Mouse (Mus musculus) heart, adult 9 months (tissue): ENCODE measurements around the gene Pcyt1b.
A peak's percentile ranks its signal among the peaks of the same experiment; 100 is the strongest.

Experiments used
- DNase-seq, 2 experiments: peaks; one replicate each; pipeline ENCODE4 v3.0.0; 2022; ENCODE audit warnings: low spot score in 2 of 2

Pcyt1b gene

DNA sequence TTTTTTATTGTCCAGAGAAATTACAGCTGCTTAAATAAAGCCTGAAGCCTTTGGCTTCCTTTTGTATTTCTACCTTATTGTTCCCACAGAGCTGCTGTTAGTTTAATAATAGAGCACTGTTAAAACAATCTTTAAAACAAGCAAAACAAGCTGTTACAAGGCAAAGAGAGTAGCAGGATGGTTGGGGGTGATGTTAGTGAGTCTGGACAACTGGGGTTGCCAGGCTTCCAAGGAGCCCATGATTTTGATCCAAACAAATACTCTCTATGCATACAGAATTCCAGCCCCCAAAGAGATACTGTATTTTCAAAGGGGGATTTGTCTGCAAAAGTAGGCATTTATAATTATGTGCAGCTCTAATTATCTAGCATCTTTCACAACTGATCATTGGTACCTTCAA lies 77.7 kb downstream of the Pcyt1b start:
- no peak for DNase-seq

DNA sequence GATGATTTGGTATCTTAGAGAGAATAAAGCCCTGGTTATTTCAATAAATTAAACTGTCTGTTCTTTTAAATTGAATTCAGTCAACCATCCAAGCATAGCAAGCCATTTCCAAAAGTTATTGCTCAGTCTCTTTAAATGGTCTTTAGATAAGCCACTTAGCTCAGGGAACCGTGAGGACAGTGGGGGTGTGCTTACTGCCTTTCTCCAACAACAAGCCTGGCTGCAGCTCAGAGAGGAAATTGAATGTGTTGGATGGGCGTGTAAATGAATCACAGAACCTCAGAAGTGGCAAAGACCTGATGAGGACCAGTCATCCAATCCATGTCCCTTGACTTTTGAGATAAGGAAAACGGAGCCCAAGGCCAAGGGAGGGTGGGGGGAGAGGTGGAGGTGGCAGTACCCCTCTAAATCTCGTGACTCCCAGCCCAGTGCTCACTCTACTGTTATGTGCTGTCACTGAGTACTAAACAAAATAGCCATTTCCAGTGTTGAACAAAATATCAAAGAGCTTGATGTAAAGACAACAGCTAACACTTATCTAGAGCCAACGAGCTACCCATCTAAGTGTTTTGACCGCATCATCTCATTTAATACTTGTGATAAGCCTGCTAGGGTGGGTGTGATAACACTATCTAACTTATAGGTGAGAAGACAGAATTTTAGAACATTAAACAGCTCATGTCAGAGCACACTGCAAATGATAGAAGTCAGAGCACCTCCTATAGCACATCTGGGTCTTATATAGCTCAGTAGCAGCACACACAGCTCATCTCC lies 78.5 kb downstream of the Pcyt1b start:
- DNase-seq, result no peak

DNA sequence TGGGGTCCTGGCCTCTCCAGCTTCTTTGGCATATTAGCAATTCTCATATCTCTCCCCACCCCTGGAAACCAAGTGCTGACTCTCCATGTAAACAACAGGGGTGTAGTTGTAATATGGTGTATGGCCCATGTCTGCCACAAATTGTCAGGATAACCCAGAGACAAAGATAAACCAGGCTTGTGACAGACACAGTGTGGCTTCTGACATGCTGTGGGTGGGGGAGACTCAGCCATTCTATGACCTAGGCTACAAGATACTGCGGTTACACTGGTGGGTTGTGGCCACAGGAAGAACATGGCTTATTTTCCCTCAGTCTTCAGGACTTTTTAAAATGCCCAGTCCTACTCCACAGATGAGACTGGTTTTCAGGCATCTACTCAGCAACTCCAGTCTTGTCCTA lies 94.5 kb downstream of the Pcyt1b start:
- no peak for DNase-seq

DNA sequence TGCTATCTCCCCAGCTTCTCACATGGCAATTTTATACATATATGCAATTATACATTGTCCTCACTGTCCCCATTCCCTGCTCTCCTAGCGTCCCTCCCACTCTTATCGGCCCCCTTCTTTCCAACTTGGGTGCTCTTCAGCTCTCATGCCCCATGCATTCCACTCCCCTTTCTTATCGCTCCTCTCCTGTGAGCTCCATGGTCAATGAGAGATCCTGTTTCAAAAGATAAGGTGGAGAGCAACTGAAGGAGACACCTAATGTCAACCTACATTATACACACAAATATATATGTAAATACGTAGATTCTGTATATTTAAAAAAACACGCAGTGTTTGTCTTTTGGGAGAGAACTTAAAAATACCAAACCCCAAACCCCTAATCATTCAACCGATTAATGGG lies 95.9 kb downstream of the Pcyt1b start:
- no peak for DNase-seq

DNA sequence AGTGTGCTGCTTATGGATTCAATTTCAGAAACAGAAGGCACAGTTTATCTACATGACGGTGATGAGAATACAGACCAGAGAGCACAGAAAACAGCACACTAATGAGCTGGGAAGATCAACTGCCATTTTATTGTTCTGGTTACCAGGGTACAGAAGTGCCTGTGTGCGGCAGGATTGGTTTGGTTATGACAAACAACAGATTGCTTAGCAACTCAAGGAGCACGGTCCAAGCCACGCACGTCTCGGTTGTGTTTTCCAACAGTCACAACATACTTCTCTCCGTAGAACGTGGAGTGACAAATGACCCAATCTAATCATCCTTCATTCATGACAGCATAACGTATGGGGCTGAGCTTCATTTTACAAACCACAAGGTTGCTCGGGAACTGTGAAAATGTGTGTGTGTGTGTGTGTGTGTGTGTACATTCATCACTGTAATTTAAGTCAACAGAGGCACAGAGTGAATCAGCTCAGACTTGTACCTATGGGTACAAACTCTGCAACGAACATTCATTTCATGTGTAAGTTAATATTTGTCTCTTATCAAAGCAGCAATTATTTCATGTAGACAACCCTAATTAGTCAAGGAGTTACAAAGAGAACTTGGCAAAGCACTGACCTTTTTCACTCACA lies 100.7 kb downstream of the Pcyt1b start:
- no peak for DNase-seq

DNA sequence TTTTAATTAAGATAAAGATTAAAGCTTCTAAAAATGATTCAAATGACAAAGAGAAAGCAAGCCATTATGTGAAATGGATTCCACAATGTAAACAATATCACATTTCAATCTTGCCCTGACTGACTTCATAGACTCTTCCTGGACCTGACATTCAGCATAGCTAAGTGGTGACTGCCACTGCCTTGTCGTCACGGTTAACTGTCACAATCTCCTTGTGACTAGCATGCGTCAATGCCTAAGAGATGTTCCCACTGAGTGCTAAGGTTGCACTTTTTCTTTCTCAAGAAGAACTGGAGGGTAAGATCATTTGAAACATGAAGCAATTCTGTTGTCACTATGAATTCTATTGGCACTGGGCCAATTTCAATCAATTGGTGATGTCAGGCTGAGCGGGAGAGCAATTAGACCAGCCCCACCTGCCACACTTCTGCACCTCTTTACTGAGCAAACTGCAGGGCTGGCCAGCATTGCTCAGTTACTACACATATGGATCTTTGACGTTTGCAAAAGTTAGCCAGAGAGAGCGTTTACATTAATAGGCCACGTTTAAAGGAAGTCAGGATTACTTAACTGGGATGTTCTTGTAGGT lies 102.3 kb downstream of the Pcyt1b start:
- DNase-seq, result no peak

DNA sequence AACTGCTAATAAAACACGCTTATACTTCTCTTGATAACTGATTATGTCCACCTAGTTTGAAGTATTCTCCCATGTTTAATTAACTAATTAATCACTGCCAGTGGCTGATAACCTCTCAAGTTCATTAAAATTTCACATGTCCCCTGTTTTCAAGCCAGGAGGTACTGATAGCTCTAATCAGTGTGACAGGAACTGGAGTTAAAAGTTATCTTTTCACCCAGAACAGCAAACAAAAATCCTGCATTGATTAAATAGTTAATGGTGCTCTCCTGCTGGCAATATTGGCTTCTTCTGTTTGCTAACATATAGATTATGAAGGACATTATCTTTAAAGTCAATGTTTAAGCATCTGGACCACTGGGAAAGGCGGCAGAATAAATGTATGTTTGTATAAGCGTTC lies 106.1 kb downstream of the Pcyt1b start:
- DNase-seq, result no peak

DNA sequence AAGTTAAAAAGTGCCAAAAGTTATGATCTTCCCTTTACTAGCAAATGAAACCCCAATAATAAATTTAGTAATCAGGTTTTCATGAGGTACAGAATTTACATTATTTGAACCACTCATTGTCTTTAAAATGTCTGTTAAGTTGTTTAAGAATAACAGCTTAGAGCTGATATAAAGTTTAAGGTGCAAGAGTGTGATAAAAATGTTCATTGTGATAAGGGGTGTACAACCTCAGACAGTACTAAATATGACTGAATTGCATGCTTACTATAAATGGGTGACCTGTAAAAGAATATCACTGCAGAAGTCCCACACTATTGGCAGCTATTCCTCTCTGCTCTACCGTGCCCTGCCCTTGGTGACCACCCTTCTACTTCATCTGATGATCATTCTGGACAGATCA lies 134.9 kb downstream of the Pcyt1b start:
- no peak for DNase-seq

DNA sequence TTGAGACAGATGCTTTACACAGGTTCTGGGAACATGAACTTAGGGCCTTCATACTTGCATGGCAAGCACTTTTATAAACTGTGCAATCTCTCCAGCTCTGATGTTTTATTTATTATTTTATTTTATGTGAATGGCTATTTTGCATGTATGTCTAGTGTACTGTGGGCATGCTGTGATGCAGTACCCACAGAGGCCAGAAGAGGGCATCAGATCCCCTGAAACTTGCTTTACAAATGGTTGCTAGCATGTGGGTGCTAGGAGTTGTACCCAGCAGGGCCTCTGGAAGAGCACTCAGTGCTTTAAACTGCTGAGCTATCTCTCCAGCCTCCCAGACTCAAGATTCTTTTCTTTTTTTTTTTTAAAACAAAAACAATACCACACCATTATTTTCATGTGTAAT lies 138.5 kb downstream of the Pcyt1b start:
- DNase-seq, result peak; percentile 1 to 24
